Mouse (Mus musculus) cerebellum, adult 2 months (tissue): ENCODE results near the gene Apol7e.

Experiments used
- CTCF ChIP-seq: fragments of 200-500 bp; IDR thresholded peaks from 2 replicates; pipeline ENCODE4 v1.5.1; 2011; ENCODE audit warnings: low read depth, mild to moderate bottlenecking, control low read depth, low read length, moderate library complexity, borderline replicate concordance; ENCODE audit not compliant: insufficient read depth
- POLR2A ChIP-seq: fragments of 200-500 bp; IDR thresholded peaks from 2 replicates; pipeline ENCODE4 v1.6.1; 2011; ENCODE audit warnings: low read length, control low read depth, borderline replicate concordance; ENCODE audit not compliant: insufficient read depth

GRCm38 (mm10) chr15:77764391-77765006 lies 65.8 kb downstream of the Apol7e start:
- TF ChIP-seq CTCF (no peak), POLR2A (no peak)
